8 mouse cellular contexts compared by ENCODE assay signal in genomic region chr16:91547974-91548373, GRCm38 (mm10). TPM values are rescaled to one million over a fixed set of nuclear protein-coding genes. Genes with fewer than 3 reads are reported as not detected.
DNase-seq lines count a peak whose midpoint lies in the region; ATAC-seq and TF ChIP-seq lines count a peak whose summit lies in the region.

No protein-coding gene starts in this region.

- H3K36me3 ChIP-seq in heart, embryonic 11.5 days (ENCODE audit: control insufficient read depth, insufficient read depth, low read length), result no peaks in the 10 kb centered on the region
- peaks cover 32% of the 10 kb centered on the region for H3K36me3 ChIP-seq in G1E (replicated peaks)
- peaks cover 3% of the 10 kb centered on the region; the same call in 1 of the 2 replicates for H3K36me3 ChIP-seq in heart, embryonic 16.5 days (ENCODE audit: control insufficient read depth, insufficient read depth)

- no peak for DNase-seq in heart, postnatal 4 days
- DNase-seq in G1E (ENCODE audit: low spot score), result no peak
- DNase-seq in lung, postnatal 25 days (ENCODE audit: low spot score), result peak; percentile 31
- DNase-seq in testis, postnatal 10 days (ENCODE audit: low spot score), result no peak
- DNase-seq in cerebellum, adult 8-10 months, result no peak
- no peak for DNase-seq in thymus, postnatal 14 days

- H3K27me3 ChIP-seq in heart, embryonic 11.5 days (ENCODE audit: control insufficient read depth, insufficient read depth, low read length), result no peaks in the 10 kb centered on the region
- no peaks in the 10 kb centered on the region for H3K27me3 ChIP-seq in G1E (ENCODE audit: insufficient read depth, low read length)
- no peaks in the 10 kb centered on the region for H3K27me3 ChIP-seq in heart, embryonic 16.5 days (ENCODE audit: control insufficient read depth, insufficient read depth, low read length)

- WGBS in heart, embryonic 11.5 days (ENCODE audit: insufficient replicate concordance), result 42% methylated on average over 5 of the region's 5 CpGs
- WGBS in heart, embryonic 16.5 days, result 22% methylated on average over 5 of the region's 5 CpGs

- peak overlapping the region; percentile 99 for H3K9ac ChIP-seq in heart, embryonic 11.5 days (ENCODE audit: low read depth, low read length)
- H3K9ac ChIP-seq in heart, embryonic 16.5 days (ENCODE audit: low read length), result peak overlapping the region; percentile 100

- H3K4me1 ChIP-seq in heart, embryonic 11.5 days (ENCODE audit: control insufficient read depth, insufficient read depth, low read length), result peaks cover 52% of the 10 kb centered on the region
- peaks cover 71% of the 10 kb centered on the region for H3K4me1 ChIP-seq in G1E (ENCODE audit: insufficient read depth, low read depth, low read length)
- peaks cover 62% of the 10 kb centered on the region for H3K4me1 ChIP-seq in heart, embryonic 16.5 days (ENCODE audit: control insufficient read depth, insufficient read depth, low read length)

- ATAC-seq in heart, embryonic 11.5 days (replicated peaks; ENCODE audit: insufficient number of reproducible peaks, low FRiP score, low TSS enrichment), result no peak
- ATAC-seq in G1E (ENCODE audit: extremely low read depth, insufficient number of reproducible peaks, low FRiP score, poor library complexity, severe bottlenecking), result no peak
- no peak for ATAC-seq in heart, embryonic 16.5 days (replicated peaks; ENCODE audit: extremely low read depth, insufficient read depth, low FRiP score)

- no peaks in the 10 kb centered on the region for H3K9me3 ChIP-seq in heart, embryonic 11.5 days (replicated peaks; ENCODE audit: control insufficient read depth, low read length)
- no peaks in the 10 kb centered on the region for H3K9me3 ChIP-seq in G1E (replicated peaks)
- H3K9me3 ChIP-seq in heart, embryonic 16.5 days (replicated peaks; ENCODE audit: control insufficient read depth, low read length), result no peaks in the 10 kb centered on the region

- H3K4me2 ChIP-seq in heart, embryonic 11.5 days, result peak overlapping the region; percentile 78
- H3K4me2 ChIP-seq in heart, embryonic 16.5 days (ENCODE audit: low read depth, low read length), result peak overlapping the region; percentile 81

- H3K27ac ChIP-seq in heart, embryonic 11.5 days (ENCODE audit: low read depth, low read length), result peak overlapping the region; percentile 86
- H3K27ac ChIP-seq in heart, embryonic 16.5 days (ENCODE audit: low read length), result peak overlapping the region; percentile 97

- TF ChIP-seq CTCF in G1E (IDR thresholded peaks at IDR 0.05; ENCODE audit: low read depth, low read length), result no peak

- peak overlapping the region; percentile 100 for H3K4me3 ChIP-seq in heart, embryonic 11.5 days (ENCODE audit: low read depth, low read length)
- peak overlapping the region; percentile 88 for H3K4me3 ChIP-seq in G1E (ENCODE audit: low read depth, low read length)
- peak overlapping the region; percentile 99 for H3K4me3 ChIP-seq in heart, embryonic 16.5 days (ENCODE audit: low read length)

RNA-seq across cellular contexts. Expression of gene Ifngr2, which starts 1.1 kb away (rescaled TPM):
- polyA plus RNA-seq in heart, embryonic 11.5 days (2014; fragmentation: Nextera tagmentation; extraction: Ambion mirVana), result 77.9 and 95.2 TPM in 2 replicates
- total RNA-seq in heart, postnatal 4 days (2021), result 10 to 100 TPM; 87.1 to 89.9 TPM
- total RNA-seq in G1E (2014; fragmentation: Nextera tagmentation) (30.8 and 38.9 TPM in 2 replicates), G1E (2017) (17.3 and 20.8 TPM in 2 replicates)
- polyA plus RNA-seq in G1E (2012), result 20.0 and 25.3 TPM in 2 replicates
- polyA plus RNA-seq in heart, embryonic 16.5 days (2015; fragmentation: Nextera tagmentation; extraction: Ambion mirVana), result 134 and 141 TPM in 2 replicates

RNA-seq across cellular contexts. Expression of gene Tmem50b, which starts 49.6 kb away (rescaled TPM):
- polyA plus RNA-seq in heart, embryonic 11.5 days (2014; fragmentation: Nextera tagmentation; extraction: Ambion mirVana), result 60.5 and 68.8 TPM in 2 replicates
- 10 to 100 TPM; 38.9 to 40.9 TPM for total RNA-seq in heart, postnatal 4 days (2021)
- 18.8 and 25.1 TPM in 2 replicates for total RNA-seq in G1E (2014; fragmentation: Nextera tagmentation)
- total RNA-seq in G1E (2017), result 17.9 and 19.7 TPM in 2 replicates
- 1.4 and 1.8 TPM in 2 replicates for polyA plus RNA-seq in G1E (2012)
- polyA plus RNA-seq in heart, embryonic 16.5 days (2015; fragmentation: Nextera tagmentation; extraction: Ambion mirVana), result 67.4 and 74.5 TPM in 2 replicates

Comparison
In these comparisons a context has a peak if more than half of its experiments do, and no peak if none do; other contexts are left out.
1. RNA of gene Tmem50b, which starts 49.6 kb away (polyA plus RNA-seq): 67.4 to 74.5 TPM in heart, embryonic 16.5 days and 60.5 to 68.8 TPM in heart, embryonic 11.5 days; 1.4 to 1.8 TPM in G1E; every median in the first group is over 10 times any median in the second.
2. Peak in every context shown above with its lines, with median percentiles within 50 percentile points of each other: H3K4me3 ChIP-seq.